10 mouse cellular contexts compared by ENCODE assay signal in the genomic region with DNA sequence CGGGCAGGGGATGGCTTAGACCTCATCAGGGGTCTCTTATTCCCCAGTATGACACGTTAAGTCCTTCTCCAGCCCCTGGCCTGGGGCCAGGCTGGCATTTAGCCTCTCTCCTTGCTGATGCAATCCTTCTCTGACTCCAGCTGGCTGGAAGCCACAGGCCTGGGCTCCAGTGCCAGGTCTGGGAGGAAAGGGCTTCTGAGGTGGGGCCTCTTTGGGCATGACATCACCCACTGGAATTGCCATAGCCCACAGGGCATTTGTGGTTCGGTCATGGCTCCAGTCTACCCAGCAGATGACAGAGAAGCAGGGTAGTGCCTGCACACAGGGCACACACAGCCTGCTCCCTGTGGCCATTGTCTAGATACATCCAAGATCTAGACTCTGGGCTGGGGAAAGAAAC. TPM values are rescaled to one million over a fixed set of nuclear protein-coding genes. Genes with fewer than 3 reads are reported as not detected.
DNase-seq lines count a peak whose midpoint lies in the region; ATAC-seq lines count a peak whose summit lies in the region.
"Had no signal": no experiment of that assay in that cellular context is flagged by ENCODE, and none has a peak within 500 bp of the region (broad histone marks: within the 10 kb centered on the region; RNA-seq: fewer than 3 reads in every experiment).

No protein-coding gene starts in this region.

- H3K4me1 ChIP-seq in midbrain, embryonic 14.5 days (ENCODE audit: control insufficient read depth, insufficient read depth, low read length): peaks cover 17% of the 10 kb centered on the region
- H3K4me1 ChIP-seq in midbrain, embryonic 16.5 days (ENCODE audit: control insufficient read depth, insufficient read depth, low read length): peaks cover 17% of the 10 kb centered on the region
- H3K4me1 ChIP-seq in forebrain, embryonic 16.5 days (replicated peaks; ENCODE audit: control insufficient read depth, insufficient read depth, low read length): peaks cover 34% of the 10 kb centered on the region
- peaks cover 22% of the 10 kb centered on the region for H3K4me1 ChIP-seq in intestine, embryonic 16.5 days (ENCODE audit: control insufficient read depth, insufficient read depth, low read length)

- ATAC-seq in midbrain, embryonic 14.5 days (ENCODE audit: low FRiP score, low TSS enrichment): no peak
- no peak for ATAC-seq in midbrain, embryonic 16.5 days
- ATAC-seq in forebrain, embryonic 16.5 days: peak; percentile 23; the same call in 1 of the 2 replicates
- ATAC-seq in intestine, embryonic 16.5 days: 0 out of 2 replicates have a peak, but pooled peaks have one; percentile 3

- peaks cover 17% of the 10 kb centered on the region; the same call in 1 of the 2 replicates for H3K27me3 ChIP-seq in midbrain, embryonic 14.5 days (ENCODE audit: control insufficient read depth, insufficient read depth, low read length)
- H3K27me3 ChIP-seq in midbrain, embryonic 16.5 days (ENCODE audit: control insufficient read depth, insufficient read depth, low read depth, low read length): no peaks in the 10 kb centered on the region; the same call in 1 of the 2 replicates
- H3K27me3 ChIP-seq in forebrain, embryonic 16.5 days (replicated peaks; ENCODE audit: control insufficient read depth, insufficient read depth, low read length): no peaks in the 10 kb centered on the region
- H3K27me3 ChIP-seq in intestine, embryonic 16.5 days (replicated peaks; ENCODE audit: control insufficient read depth, insufficient read depth, low read length): peaks cover 20% of the 10 kb centered on the region

- WGBS in midbrain, embryonic 14.5 days: 51% methylated on average over 3 of the region's 3 CpGs
- 47% methylated on average over 3 of the region's 3 CpGs for WGBS in midbrain, embryonic 16.5 days
- 16% methylated on average over 3 of the region's 3 CpGs for WGBS in forebrain, embryonic 16.5 days
- WGBS in intestine, embryonic 16.5 days: 62% methylated on average over 3 of the region's 3 CpGs

- peak; percentile 65 for DNase-seq in midbrain, embryonic 14.5 days
- DNase-seq in adrenal gland, postnatal 36 days: peak; percentile 93 to 96
- peak; percentile 85 for DNase-seq in lung, postnatal 25 days (ENCODE audit: low spot score)
- no peak for DNase-seq in frontal cortex, postnatal 25 days (ENCODE audit: low spot score in 2 of 2)
- DNase-seq in neural tube, embryonic 10.5 days (ENCODE audit: extremely low spot score, low spot score): no peak

- H3K9me3 ChIP-seq in midbrain, embryonic 14.5 days (ENCODE audit: control insufficient read depth, low read length): no peaks in the 10 kb centered on the region
- no peaks in the 10 kb centered on the region for H3K9me3 ChIP-seq in midbrain, embryonic 16.5 days (replicated peaks; ENCODE audit: control insufficient read depth, low read length, poor library complexity, severe bottlenecking)
- no peaks in the 10 kb centered on the region for H3K9me3 ChIP-seq in forebrain, embryonic 16.5 days (ENCODE audit: control insufficient read depth, low read length)
- no peaks in the 10 kb centered on the region for H3K9me3 ChIP-seq in intestine, embryonic 16.5 days (ENCODE audit: control insufficient read depth, low read length)

- no peak overlapping the region for H3K9ac ChIP-seq in midbrain, embryonic 14.5 days (replicated peaks; ENCODE audit: low read length)
- H3K9ac ChIP-seq in midbrain, embryonic 16.5 days (ENCODE audit: low read depth, low read length): no peak overlapping the region
- H3K9ac ChIP-seq in forebrain, embryonic 16.5 days (replicated peaks; ENCODE audit: low read depth, low read length): no peak overlapping the region
- no peak overlapping the region for H3K9ac ChIP-seq in intestine, embryonic 16.5 days (ENCODE audit: low read depth, low read length)

- H3K4me3 ChIP-seq in midbrain, embryonic 14.5 days (replicated peaks; ENCODE audit: low read depth, low read length): no peak overlapping the region
- H3K4me3 ChIP-seq in midbrain, embryonic 16.5 days (ENCODE audit: low read depth, low read length): no peak overlapping the region
- no peak overlapping the region for H3K4me3 ChIP-seq in forebrain, embryonic 16.5 days (replicated peaks; ENCODE audit: low read length)
- no peak overlapping the region for H3K4me3 ChIP-seq in intestine, embryonic 16.5 days (ENCODE audit: low read length)

- H3K4me2 ChIP-seq in midbrain, embryonic 14.5 days (ENCODE audit: low read length): no peak overlapping the region
- H3K4me2 ChIP-seq in midbrain, embryonic 16.5 days (ENCODE audit: low read length): no peak overlapping the region
- H3K4me2 ChIP-seq in forebrain, embryonic 16.5 days (ENCODE audit: low read length): no peak overlapping the region
- no peak overlapping the region for H3K4me2 ChIP-seq in intestine, embryonic 16.5 days (ENCODE audit: low read depth, low read length)

- H3K36me3 ChIP-seq in midbrain, embryonic 14.5 days (ENCODE audit: control insufficient read depth, insufficient read depth, low read length): peaks cover 92% of the 10 kb centered on the region
- H3K36me3 ChIP-seq in midbrain, embryonic 16.5 days (ENCODE audit: control insufficient read depth, insufficient read depth, low read length): peaks cover 57% of the 10 kb centered on the region
- peaks cover 28% of the 10 kb centered on the region for H3K36me3 ChIP-seq in forebrain, embryonic 16.5 days (ENCODE audit: control insufficient read depth, insufficient read depth)
- H3K36me3 ChIP-seq in intestine, embryonic 16.5 days (ENCODE audit: control insufficient read depth, insufficient read depth, low read length): peaks cover 3% of the 10 kb centered on the region; the same call in 1 of the 2 replicates

- H3K27ac ChIP-seq in midbrain, embryonic 14.5 days (replicated peaks; ENCODE audit: low read depth, low read length): no peak overlapping the region
- H3K27ac ChIP-seq in midbrain, embryonic 16.5 days (ENCODE audit: low read length): no peak overlapping the region
- peak overlapping the region; percentile 43; the same call in 1 of the 2 replicates for H3K27ac ChIP-seq in forebrain, embryonic 16.5 days (ENCODE audit: low read length)
- H3K27ac ChIP-seq in intestine, embryonic 16.5 days (ENCODE audit: low read length): no peak overlapping the region

RNA-seq across cellular contexts. Expression of a gene that starts 10.8 kb away (rescaled TPM):
- polyA plus RNA-seq in midbrain, embryonic 14.5 days (2014; fragmentation: Nextera tagmentation; extraction: Ambion mirVana): 112 and 126 TPM in 2 replicates
- 113 and 128 TPM in 2 replicates for polyA plus RNA-seq in midbrain, embryonic 16.5 days (2015; fragmentation: Nextera tagmentation; extraction: Ambion mirVana)
- 10 to 100 TPM in 1 of 2 experiments, 1 to 10 TPM in 1; 7.4 to 28.9 TPM for total RNA-seq in adrenal gland, postnatal 36 days (2021)
- polyA plus RNA-seq in forebrain, embryonic 16.5 days (2015; fragmentation: Nextera tagmentation; extraction: Ambion mirVana): 84.9 and 98.7 TPM in 2 replicates
- polyA plus RNA-seq in intestine, embryonic 16.5 days (2015; fragmentation: Nextera tagmentation; extraction: Ambion mirVana): 4.8 and 5.6 TPM in 2 replicates

RNA-seq across cellular contexts. Expression of a gene that starts 24.0 kb away (rescaled TPM):
- polyA plus RNA-seq in midbrain, embryonic 14.5 days (2014; fragmentation: Nextera tagmentation; extraction: Ambion mirVana): 53.5 and 57.2 TPM in 2 replicates
- 47.5 and 50.3 TPM in 2 replicates for polyA plus RNA-seq in midbrain, embryonic 16.5 days (2015; fragmentation: Nextera tagmentation; extraction: Ambion mirVana)
- 10 to 100 TPM; 48.1 to 58.4 TPM for total RNA-seq in adrenal gland, postnatal 36 days (2021)
- polyA plus RNA-seq in forebrain, embryonic 16.5 days (2015; fragmentation: Nextera tagmentation; extraction: Ambion mirVana): 53.2 and 54.2 TPM in 2 replicates
- polyA plus RNA-seq in intestine, embryonic 16.5 days (2015; fragmentation: Nextera tagmentation; extraction: Ambion mirVana): 57.8 and 64.4 TPM in 2 replicates

RNA-seq across cellular contexts. Expression of a gene that starts 35.7 kb away (rescaled TPM):
- 0.34 TPM in 1 of 2 replicates, not detected in the other for polyA plus RNA-seq in midbrain, embryonic 14.5 days (2014; fragmentation: Nextera tagmentation; extraction: Ambion mirVana)
- polyA plus RNA-seq in midbrain, embryonic 16.5 days (2015; fragmentation: Nextera tagmentation; extraction: Ambion mirVana): 0.30 TPM in 1 of 2 replicates, not detected in the other
- not detected for total RNA-seq in adrenal gland, postnatal 36 days (2021)
- polyA plus RNA-seq in forebrain, embryonic 16.5 days (2015; fragmentation: Nextera tagmentation; extraction: Ambion mirVana): 0.34 TPM in 1 of 2 replicates, not detected in the other
- not detected in 2 replicates for polyA plus RNA-seq in intestine, embryonic 16.5 days (2015; fragmentation: Nextera tagmentation; extraction: Ambion mirVana)
- total RNA-seq: layer of hippocampus, postnatal 25 days had no signal
- polyA plus RNA-seq: spleen, adult 2 months had no signal

RNA-seq across cellular contexts. Expression of a gene that starts 51.0 kb away (rescaled TPM):
- polyA plus RNA-seq in midbrain, embryonic 14.5 days (2014; fragmentation: Nextera tagmentation; extraction: Ambion mirVana): not detected in 2 replicates
- not detected in 2 replicates for polyA plus RNA-seq in midbrain, embryonic 16.5 days (2015; fragmentation: Nextera tagmentation; extraction: Ambion mirVana)
- not detected for total RNA-seq in adrenal gland, postnatal 36 days (2021)
- not detected in 2 replicates for polyA plus RNA-seq in forebrain, embryonic 16.5 days (2015; fragmentation: Nextera tagmentation; extraction: Ambion mirVana)
- polyA plus RNA-seq in intestine, embryonic 16.5 days (2015; fragmentation: Nextera tagmentation; extraction: Ambion mirVana): not detected in 2 replicates
- total RNA-seq: layer of hippocampus, postnatal 25 days had no signal
- polyA plus RNA-seq: spleen, adult 2 months had no signal

RNA-seq across cellular contexts. Expression of a gene that starts 59.6 kb away (rescaled TPM):
- polyA plus RNA-seq in midbrain, embryonic 14.5 days (2014; fragmentation: Nextera tagmentation; extraction: Ambion mirVana): not detected in 2 replicates
- not detected in 2 replicates for polyA plus RNA-seq in midbrain, embryonic 16.5 days (2015; fragmentation: Nextera tagmentation; extraction: Ambion mirVana)
- total RNA-seq in adrenal gland, postnatal 36 days (2021): not detected
- polyA plus RNA-seq in forebrain, embryonic 16.5 days (2015; fragmentation: Nextera tagmentation; extraction: Ambion mirVana): not detected in 2 replicates
- polyA plus RNA-seq in intestine, embryonic 16.5 days (2015; fragmentation: Nextera tagmentation; extraction: Ambion mirVana): not detected in 2 replicates
- total RNA-seq: layer of hippocampus, postnatal 25 days had no signal
- polyA plus RNA-seq: spleen, adult 2 months had no signal

Comparison
In these comparisons a context has a peak if more than half of its experiments do, and no peak if none do; other contexts are left out.
1. ATAC-seq: peak in forebrain, embryonic 16.5 days (single experiment) and intestine, embryonic 16.5 days (single experiment); none in midbrain, embryonic 14.5 days (single experiment) and midbrain, embryonic 16.5 days (single experiment).
2. DNase-seq: peak in midbrain, embryonic 14.5 days (single experiment), adrenal gland, postnatal 36 days (2 of 2) and lung, postnatal 25 days (single experiment); none in frontal cortex, postnatal 25 days (0 of 2) and neural tube, embryonic 10.5 days (single experiment).
3. RNA of a gene that starts 10.8 kb away (polyA plus RNA-seq): 113 to 128 TPM in midbrain, embryonic 16.5 days, 112 to 126 TPM in midbrain, embryonic 14.5 days and 84.9 to 98.7 TPM in forebrain, embryonic 16.5 days; 4.8 to 5.6 TPM in intestine, embryonic 16.5 days; every median in the first group is over 10 times any median in the second.